Mouse (Mus musculus) heart, embryonic 13.5 days (tissue): ENCODE results near the gene Col4a3. TPM values are rescaled to one million over a fixed set of nuclear protein-coding genes. Genes with fewer than 3 reads are reported as not detected.

Experiments used
- polyA plus RNA-seq: library from polyadenylated mRNA; unstranded; fragments of >200 nt; fragmentation: Nextera tagmentation; extraction: Ambion mirVana; gene quantifications from 2 replicates; pipeline ENCODE4 v1.2.1, GENCODE M21; 2015

The Col4a3 gene
- polyA plus RNA-seq, 1 experiment from 2014 or later: 0.41 TPM

Other genes with a start within 250 kb of the Col4a3 start
- gene Col4a4, start 72 bp upstream of the Col4a3 start, polyA plus RNA-seq: 0.55 and 1.1 TPM in 2 replicates
- 187 and 214 TPM in 2 replicates for gene Mff, start 138.0 kb downstream of the Col4a3 start, polyA plus RNA-seq
- gene Tm4sf20, start 181.5 kb downstream of the Col4a3 start, polyA plus RNA-seq: not detected in 2 replicates
- gene Gm47791, start 184.3 kb downstream of the Col4a3 start, polyA plus RNA-seq: not detected in 2 replicates